Mouse (Mus musculus) heart, adult 11 months (tissue): ENCODE data around the gene Trim41.
"Not testable (repeated sequence)": the region's sequence is repeated elsewhere in the genome, so short reads cannot be mapped to it uniquely, and the experiment has no call there.

Experiments used
- DNase-seq: peaks from one replicate; pipeline ENCODE4 v3.0.0; 2022

The Trim41 gene

GRCm38 (mm10) chr11:48816800-48817665 lies at the start of gene Trim41:
Gene Trim41, minus strand, starts transcription at chr11:48817353.
- DNase-seq: peak; percentile 100

DNA sequence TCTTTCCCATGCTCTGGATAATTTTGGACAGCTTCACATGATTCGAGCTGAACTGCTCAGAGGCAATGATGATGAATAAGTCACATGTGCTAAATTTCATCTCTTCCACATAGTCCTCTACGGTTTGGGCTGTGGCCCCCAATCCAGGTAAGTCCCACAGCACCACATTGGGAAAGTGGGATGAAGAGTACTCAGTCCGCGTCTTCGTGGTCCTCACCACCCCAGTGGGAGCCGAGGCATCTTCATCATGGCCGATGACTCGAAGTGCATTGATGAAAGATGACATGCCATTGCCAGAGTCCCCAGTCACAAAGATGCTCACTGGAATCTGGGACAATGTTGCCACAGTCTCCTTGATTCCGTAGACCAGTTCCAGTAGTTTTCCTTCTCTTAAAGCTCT lies 49.3 kb upstream of the Trim41 start:
- DNase-seq: peak; percentile 91

- peak; percentile 79 for DNase-seq
Observed at GRCm38 (mm10) chr11:48863808-48864207, 46.7 kb upstream of the Trim41 start.

- DNase-seq: peak; percentile 40
Observed at GRCm38 (mm10) chr11:48862784-48863319, 45.7 kb upstream of the Trim41 start.

GRCm38 (mm10) chr11:48859014-48859413 lies 41.9 kb upstream of the Trim41 start:
- DNase-seq: peak; percentile 81

DNA sequence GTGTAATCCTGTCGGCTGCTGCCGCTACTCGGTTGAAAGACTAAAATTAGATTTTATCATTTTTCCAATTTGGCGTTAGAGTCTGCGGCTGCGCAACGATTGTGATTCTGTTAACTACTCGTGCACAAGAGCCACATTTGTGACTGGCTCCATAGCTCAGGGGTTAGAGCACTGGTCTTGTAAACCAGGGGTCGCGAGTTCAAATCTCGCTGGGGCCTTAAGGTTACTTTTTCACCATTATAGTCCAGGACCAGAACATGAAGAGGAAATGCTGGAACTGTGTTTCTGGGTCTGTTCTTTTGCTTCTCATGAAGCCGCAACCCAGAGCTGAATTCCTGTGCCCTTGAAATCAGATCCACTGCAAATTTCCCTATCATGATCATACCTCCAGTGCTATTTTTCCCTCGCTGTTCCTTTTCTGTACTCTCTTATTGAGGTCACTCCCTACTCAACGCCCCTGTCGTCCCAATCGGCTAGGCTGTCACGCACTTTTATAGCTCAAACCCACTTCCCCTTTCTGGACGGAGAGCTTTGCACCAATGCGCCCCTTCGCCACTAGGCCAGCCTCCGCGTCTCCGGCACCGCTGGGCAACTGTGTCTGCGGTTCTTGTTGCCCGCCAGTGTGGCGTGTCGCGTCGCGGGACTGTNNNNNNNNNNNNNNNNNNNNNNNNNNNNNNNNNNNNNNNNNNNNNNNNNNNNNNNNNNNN lies 36.5 kb upstream of the Trim41 start:
- peak; percentile 98 for DNase-seq

- no peak for DNase-seq
Observed at GRCm38 (mm10) chr11:48852624-48853473, 35.7 kb upstream of the Trim41 start.

- peak; percentile 55 for DNase-seq
Observed at GRCm38 (mm10) chr11:48852190-48852589, 35.0 kb upstream of the Trim41 start.

DNA sequence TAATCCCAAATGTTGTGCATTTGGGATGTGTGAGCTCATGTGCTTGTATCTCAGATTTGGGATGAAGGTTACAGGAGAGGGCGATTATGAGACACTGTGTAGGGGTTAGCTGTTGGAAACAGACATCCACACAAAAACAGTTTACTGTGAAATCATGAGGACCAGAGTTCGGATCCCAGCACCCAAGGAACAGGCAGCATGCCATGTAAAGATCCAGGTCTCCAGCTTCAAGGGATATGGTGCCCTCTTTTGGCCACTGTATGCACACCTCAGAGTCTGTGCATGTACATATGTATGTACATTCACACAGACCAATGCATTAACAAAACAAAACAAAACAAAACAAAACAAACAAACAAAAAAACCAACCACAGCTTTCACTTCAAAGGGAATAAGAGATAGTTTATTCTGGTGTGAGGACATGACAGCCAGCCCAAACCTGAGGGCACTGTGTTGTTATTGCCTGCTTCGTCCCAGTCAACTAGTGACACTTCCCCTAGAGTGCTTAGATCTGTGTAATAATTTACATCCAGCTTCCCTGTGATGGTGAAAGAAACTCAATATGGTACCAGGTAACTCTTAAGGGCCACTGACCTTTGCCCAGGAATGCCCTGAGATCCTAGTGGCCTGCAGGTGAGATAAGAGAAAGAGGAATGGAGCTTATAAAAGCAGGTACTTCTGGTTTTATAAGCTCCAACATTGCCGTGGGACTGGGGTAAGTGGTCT lies 34.3 kb upstream of the Trim41 start:
- DNase-seq: peak; percentile 77

GRCm38 (mm10) chr11:48850240-48850639 lies 33.1 kb upstream of the Trim41 start:
- DNase-seq: no peak

GRCm38 (mm10) chr11:48846881-48847280 lies 29.7 kb upstream of the Trim41 start:
- DNase-seq: no peak

GRCm38 (mm10) chr11:48846362-48846761 lies 29.2 kb upstream of the Trim41 start:
- DNase-seq: not testable (repeated sequence)

- DNase-seq: no peak
Observed at GRCm38 (mm10) chr11:48845244-48845815, 28.2 kb upstream of the Trim41 start.

DNA sequence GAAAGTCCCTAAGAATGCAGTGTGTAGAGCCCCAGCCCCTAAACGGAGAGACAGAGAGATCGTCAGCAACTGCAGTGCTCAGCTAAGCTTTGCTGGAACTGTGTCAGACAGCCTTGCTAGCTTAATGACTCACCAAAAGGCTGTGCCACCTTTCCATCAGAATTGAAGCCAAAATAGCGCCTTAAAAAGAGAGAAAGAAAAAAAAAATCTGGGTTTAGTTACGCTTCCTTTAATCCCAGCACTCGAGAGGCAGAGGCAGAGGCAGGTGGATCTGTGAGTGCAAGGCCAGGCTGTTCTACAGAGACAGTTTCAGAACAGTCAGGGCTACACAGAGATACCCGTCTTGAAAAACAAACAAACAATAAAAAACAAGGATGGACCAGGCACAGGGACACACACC lies 27.2 kb upstream of the Trim41 start:
- DNase-seq: no peak

DNA sequence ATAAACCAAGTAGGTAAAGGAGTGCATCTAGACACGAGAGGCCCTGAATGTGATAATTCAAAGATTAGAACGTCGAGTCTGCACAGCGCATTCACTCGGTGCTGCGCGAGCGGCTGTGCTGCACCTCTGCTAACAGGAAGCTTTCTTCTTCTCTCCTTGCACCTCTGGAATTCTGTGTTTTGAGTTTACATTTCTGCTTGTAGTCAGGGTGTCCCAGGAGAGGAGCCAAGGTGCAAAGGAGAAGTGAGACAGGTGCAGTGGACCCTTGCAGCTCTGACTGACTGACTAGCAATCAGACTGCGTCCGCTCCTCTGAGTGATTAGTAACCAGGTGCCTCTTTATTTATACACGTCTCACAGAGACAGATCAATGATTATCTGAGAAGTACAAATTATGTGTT lies 26.0 kb upstream of the Trim41 start:
- no peak for DNase-seq

GRCm38 (mm10) chr11:48842378-48842792 lies 25.2 kb upstream of the Trim41 start:
- DNase-seq: no peak

GRCm38 (mm10) chr11:48841213-48841612 lies 24.1 kb upstream of the Trim41 start:
- no peak for DNase-seq

- no peak for DNase-seq
Observed at GRCm38 (mm10) chr11:48840805-48841204, 23.7 kb upstream of the Trim41 start.

GRCm38 (mm10) chr11:48838879-48839680 lies 21.9 kb upstream of the Trim41 start:
- DNase-seq: no peak

GRCm38 (mm10) chr11:48838181-48838797 lies 21.1 kb upstream of the Trim41 start:
- DNase-seq: peak; percentile 94
